Mouse (Mus musculus) ovary, adult 18-20 months (tissue): ENCODE data around the gene Gcnt2.
"Not testable (repeated sequence)": the region's sequence is repeated elsewhere in the genome, so short reads cannot be mapped to it uniquely, and the experiment has no call there.

ENCODE experiments used
- DNase-seq: peaks from one replicate; pipeline ENCODE4 v3.0.0; 2022; ENCODE audit warnings: low spot score, mixed read lengths

Gene Gcnt2

GRCm38 (mm10) chr13:40998537-40998936, 139.0 kb downstream of the Gcnt2 start:
- not testable (repeated sequence) for DNase-seq

DNA sequence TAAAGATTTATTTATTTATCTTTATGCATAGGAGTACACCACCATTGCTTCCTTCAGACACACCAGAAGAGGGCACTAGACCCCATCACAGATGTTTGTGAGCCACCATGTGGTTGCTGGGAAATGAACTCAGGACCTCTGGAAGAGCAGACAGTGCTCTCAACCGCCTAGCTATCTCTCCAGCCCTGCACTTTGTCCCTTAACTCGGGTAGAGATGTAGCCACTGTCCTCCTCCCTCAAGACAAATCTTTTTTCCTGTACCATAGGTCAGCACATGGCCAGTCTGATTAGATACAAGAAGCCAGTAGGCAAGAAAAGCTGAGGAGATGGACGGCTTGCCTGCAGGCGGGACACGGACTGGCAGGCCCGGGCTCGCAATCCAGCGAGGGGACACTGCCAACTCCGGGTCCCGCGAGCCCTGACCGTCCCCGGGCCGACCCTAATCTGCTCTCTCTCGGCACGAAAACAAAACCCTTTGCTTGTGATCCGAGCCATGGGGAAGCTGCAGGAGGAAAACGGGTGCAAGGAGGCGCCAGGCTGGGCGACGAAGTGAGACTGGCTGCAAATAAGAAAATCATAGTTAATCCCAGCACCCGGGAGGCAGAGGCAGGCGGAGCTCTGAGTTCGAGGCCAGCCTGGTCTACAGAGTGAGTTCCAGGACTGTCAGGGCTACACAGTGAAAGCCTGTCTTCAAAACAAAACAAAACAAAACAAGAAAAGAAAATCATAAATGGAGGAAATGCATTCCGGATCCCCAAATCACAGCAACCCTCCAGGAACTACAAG, 140.8 kb downstream of the Gcnt2 start:
- DNase-seq = no peak

DNA sequence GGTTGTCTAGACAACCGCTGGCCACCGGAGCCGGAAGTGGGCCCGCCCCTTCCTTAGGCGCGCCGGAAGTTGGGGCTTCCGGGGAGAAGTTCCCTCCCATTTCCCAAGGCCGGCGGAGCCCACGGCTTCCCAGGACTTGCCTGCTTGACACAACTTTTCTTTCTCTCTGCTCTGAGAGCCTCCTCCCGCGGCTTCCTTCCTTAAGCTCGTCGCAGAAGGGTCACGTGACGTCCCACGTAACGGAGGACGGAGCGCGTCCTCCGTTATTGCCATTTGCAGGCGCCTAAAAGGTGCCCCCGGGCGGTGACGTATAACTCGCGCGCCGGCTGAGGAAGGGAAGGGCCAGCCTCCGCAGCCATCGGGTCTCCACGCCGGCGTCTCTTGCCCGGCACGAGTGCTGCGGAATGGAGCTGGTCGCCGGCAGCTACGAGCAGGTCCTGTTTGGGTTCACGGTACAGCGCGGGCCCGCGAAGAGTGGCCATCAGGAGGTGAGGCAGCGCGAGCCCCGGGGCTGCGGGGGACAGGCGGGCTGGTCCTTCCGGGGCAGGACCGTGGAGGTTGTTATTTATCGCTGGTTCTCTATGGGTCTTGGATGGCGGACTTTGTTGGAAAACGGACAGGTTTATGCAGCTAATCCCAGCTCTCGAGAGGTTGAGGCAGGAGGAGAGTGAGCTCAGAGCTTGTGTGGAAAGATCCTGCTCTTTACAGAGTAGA, 141.5 kb downstream of the Gcnt2 start, which contains the start of gene Pak1ip1:
Gene Pak1ip1 (plus strand): TSS at position 98 of the 714 bp plus-strand sequence.
- peak; percentile 87 for DNase-seq

GRCm38 (mm10) chr13:41002001-41002400, 142.4 kb downstream of the Gcnt2 start:
- no peak for DNase-seq

DNA sequence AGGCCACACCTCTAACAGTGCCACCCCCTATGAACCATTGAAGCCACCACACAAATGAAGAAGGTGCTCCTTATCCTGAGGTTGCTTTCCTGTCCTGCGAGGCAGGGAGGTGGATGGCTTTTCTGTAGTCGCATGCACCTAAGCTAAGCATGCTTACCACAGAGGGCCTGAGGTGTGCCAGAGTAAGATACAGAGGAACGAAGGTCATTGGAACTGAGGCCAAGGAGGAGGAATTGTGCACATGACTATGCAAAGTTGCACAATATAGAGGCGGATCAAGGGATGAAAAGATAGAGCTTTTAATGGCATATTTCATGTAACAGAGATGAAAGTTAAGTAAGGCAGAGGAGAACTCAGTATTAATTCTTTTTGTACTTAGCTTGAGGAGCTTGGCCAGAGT, 146.7 kb downstream of the Gcnt2 start:
- no peak for DNase-seq

DNA sequence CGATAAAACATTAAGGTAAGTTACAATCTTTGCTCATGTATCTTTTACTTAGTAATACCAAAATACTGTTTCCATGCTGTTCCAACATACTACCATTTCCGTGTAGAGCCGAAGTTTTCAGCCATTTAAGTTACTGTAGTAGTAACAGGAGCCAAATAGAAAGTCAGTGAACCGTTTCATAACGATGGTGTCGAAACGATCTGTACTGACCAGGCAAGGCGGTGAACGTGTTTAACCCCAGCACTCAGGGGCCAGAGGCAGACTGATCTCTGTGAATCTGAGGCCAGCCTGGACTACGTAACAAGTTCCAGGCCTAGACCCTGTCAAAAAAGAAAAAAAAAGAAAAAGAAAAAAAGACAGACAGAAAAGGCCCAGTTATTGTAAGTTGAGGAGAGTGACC, 148.7 kb downstream of the Gcnt2 start:
- no peak for DNase-seq

DNA sequence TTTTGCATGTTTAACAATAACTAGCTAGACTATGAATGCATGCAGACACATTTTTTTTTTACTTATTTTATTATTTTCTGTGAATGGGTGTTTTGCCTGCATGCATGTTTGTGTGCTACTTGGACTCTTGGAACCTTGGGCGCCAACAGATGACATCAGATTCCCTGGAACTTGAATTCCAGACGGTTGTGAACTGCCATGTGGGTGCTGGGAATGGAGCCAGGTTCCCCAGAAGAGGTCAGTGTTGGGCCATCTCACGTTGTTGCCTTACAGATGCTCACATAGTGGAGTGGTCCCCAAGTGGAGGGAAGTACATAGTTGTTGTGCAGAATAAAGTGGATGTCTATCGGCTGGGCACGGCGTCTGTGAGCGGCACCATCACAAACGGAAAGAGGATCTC, 149.4 kb downstream of the Gcnt2 start:
- DNase-seq = no peak
